Mouse (Mus musculus): ENCODE results near the gene Amz2. TPM values are rescaled to one million over a fixed set of nuclear protein-coding genes. Genes with fewer than 3 reads are reported as not detected.

The Amz2 gene
- total and polyA plus RNA-seq, 3 experiments: 50.2 to 57.5 (median 52.4) TPM

- WGBS: 70% methylated on average over 7 of the region's 7 CpGs
- H3K9ac ChIP-seq (ENCODE audit: low read depth, low read length): no peak overlapping the region
- TF ChIP-seq POLR2A (IDR thresholded peaks at IDR 0.05; ENCODE audit: insufficient read depth, low read depth, low read length) (no peak), CTCF (IDR thresholded peaks at IDR 0.05) (peak; percentile 59), EP300 (IDR thresholded peaks at IDR 0.05; ENCODE audit: insufficient read depth, low read depth, low read length) (no peak)
These were observed 18.9 kb downstream of the Amz2 start for GRCm38 (mm10) chr11:109444600-109444999.

GRCm38 (mm10) chr11:109445438-109446035, 19.8 kb downstream of the Amz2 start:
- no peaks in the 10 kb centered on the region for H3K36me3 ChIP-seq (ENCODE audit: control insufficient read depth, insufficient read depth, low read length)
- H3K27ac ChIP-seq: no peak overlapping the region
- H3K4me3 ChIP-seq: no peak overlapping the region
- H3K79me2 ChIP-seq (replicated peaks; ENCODE audit: control insufficient read depth, insufficient read depth, low read length): peaks cover 1% of the 10 kb centered on the region; the same call in 1 of the 2 replicates
- intact Hi-C loops (cut with DNase I): loop anchor here (1.0 to 5.0 kb wide), 4 partner anchors 47 to 415 kb away; no protein-coding TSS in a partner anchor
- no peak overlapping the region for H3K9ac ChIP-seq (ENCODE audit: low read depth, low read length)
- DNase-seq: no peak
- 40% methylated on average over 13 of the region's 13 CpGs for WGBS
- H3K27me3 ChIP-seq (ENCODE audit: control insufficient read depth, insufficient read depth, low read length): no peaks in the 10 kb centered on the region
- TF ChIP-seq CTCF (IDR thresholded peaks at IDR 0.05) (peak; percentile 88), EP300 (IDR thresholded peaks at IDR 0.05; ENCODE audit: insufficient read depth, low read depth, low read length) (no peak)
- peaks cover under 1% of the 10 kb centered on the region; the same call in 1 of the 2 replicates for H3K4me1 ChIP-seq (ENCODE audit: control insufficient read depth, insufficient read depth, low read length)

More at GRCm38 (mm10) chr11:109444600-109444999, 18.9 kb downstream of the Amz2 start:
- Histone ChIP-seq H3K27me3 (ENCODE audit: control insufficient read depth, insufficient read depth, low read length) (no peaks in the 10 kb centered on the region), H3K27ac (no peak overlapping the region), H3K36me3 (ENCODE audit: control insufficient read depth, insufficient read depth, low read length) (no peaks in the 10 kb centered on the region), H3K4me3 (no peak overlapping the region), H3K4me1 (ENCODE audit: control insufficient read depth, insufficient read depth, low read length) (peaks cover 1% of the 10 kb centered on the region; the same call in 1 of the 2 replicates), H3K79me2 (replicated peaks; ENCODE audit: control insufficient read depth, insufficient read depth, low read length) (peaks cover 1% of the 10 kb centered on the region; the same call in 1 of the 2 replicates)
- DNase-seq: no peak
- intact Hi-C loops (cut with DNase I): loop anchor here (2.0 kb wide), 1 partner anchor 416 kb away; no protein-coding TSS in a partner anchor

GRCm38 (mm10) chr11:109451169-109451568, 25.4 kb downstream of the Amz2 start:
- H3K27me3 ChIP-seq (ENCODE audit: control insufficient read depth, insufficient read depth, low read length): no peaks in the 10 kb centered on the region
- H3K4me1 ChIP-seq (ENCODE audit: control insufficient read depth, insufficient read depth, low read length): no peaks in the 10 kb centered on the region
- WGBS: 85% methylated on average over 11 of the region's 11 CpGs
- no peak overlapping the region for H3K27ac ChIP-seq
- TF ChIP-seq CTCF (IDR thresholded peaks at IDR 0.05): no peak
- no peak for TF ChIP-seq EP300 (IDR thresholded peaks at IDR 0.05; ENCODE audit: insufficient read depth, low read depth, low read length)
- no peak for TF ChIP-seq POLR2A (IDR thresholded peaks at IDR 0.05; ENCODE audit: insufficient read depth, low read depth, low read length)
- intact Hi-C loops (cut with DNase I): no loop called here
- no peak for DNase-seq
- H3K79me2 ChIP-seq (replicated peaks; ENCODE audit: control insufficient read depth, insufficient read depth, low read length): no peaks in the 10 kb centered on the region
- no peaks in the 10 kb centered on the region for H3K36me3 ChIP-seq (ENCODE audit: control insufficient read depth, insufficient read depth, low read length)
- no peak overlapping the region for H3K9ac ChIP-seq (ENCODE audit: low read depth, low read length)
- H3K4me3 ChIP-seq: no peak overlapping the region

- intact Hi-C loops (cut with DNase I): no loop called here
- no peak for DNase-seq
- TF ChIP-seq POLR2A (IDR thresholded peaks at IDR 0.05; ENCODE audit: insufficient read depth, low read depth, low read length) (no peak), EP300 (IDR thresholded peaks at IDR 0.05; ENCODE audit: insufficient read depth, low read depth, low read length) (no peak), CTCF (IDR thresholded peaks at IDR 0.05) (no peak)
- H3K9ac ChIP-seq (ENCODE audit: low read depth, low read length): no peak overlapping the region
- no peaks in the 10 kb centered on the region for H3K27me3 ChIP-seq (ENCODE audit: control insufficient read depth, insufficient read depth, low read length)
- H3K79me2 ChIP-seq (replicated peaks; ENCODE audit: control insufficient read depth, insufficient read depth, low read length): no peaks in the 10 kb centered on the region
- H3K4me1 ChIP-seq (ENCODE audit: control insufficient read depth, insufficient read depth, low read length): no peaks in the 10 kb centered on the region; the same call in 1 of the 2 replicates
- H3K27ac ChIP-seq: no peak overlapping the region
- no peak overlapping the region for H3K4me3 ChIP-seq
- 92% methylated on average over 5 of the region's 5 CpGs for WGBS
- H3K36me3 ChIP-seq (ENCODE audit: control insufficient read depth, insufficient read depth, low read length): no peaks in the 10 kb centered on the region
These were observed 30.5 kb downstream of the Amz2 start for GRCm38 (mm10) chr11:109456261-109456660.

DNA sequence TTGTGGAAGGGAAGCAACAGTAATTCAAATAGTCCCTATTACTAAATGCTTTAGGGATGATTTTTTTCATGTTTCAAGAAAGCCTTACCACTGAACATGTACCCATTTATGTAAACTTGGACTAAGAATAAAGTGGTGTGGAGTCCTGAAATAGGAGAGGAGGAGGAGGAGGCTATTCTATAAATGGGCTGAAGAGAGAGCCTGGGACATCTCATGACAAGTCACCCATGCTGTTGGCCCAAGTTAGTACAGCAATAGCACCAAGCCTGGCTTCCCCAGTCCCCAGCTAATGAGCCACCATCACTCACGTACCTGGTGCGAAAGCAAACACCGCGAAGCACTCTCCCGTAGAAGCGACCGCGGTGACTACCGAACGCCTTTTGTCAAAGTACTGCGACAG, 32.4 kb downstream of the Amz2 start:
- Histone ChIP-seq H3K79me2 (replicated peaks; ENCODE audit: control insufficient read depth, insufficient read depth, low read length) (no peaks in the 10 kb centered on the region), H3K4me1 (ENCODE audit: control insufficient read depth, insufficient read depth, low read length) (no peaks in the 10 kb centered on the region; the same call in 1 of the 2 replicates), H3K4me3 (no peak overlapping the region), H3K27me3 (ENCODE audit: control insufficient read depth, insufficient read depth, low read length) (no peaks in the 10 kb centered on the region), H3K36me3 (ENCODE audit: control insufficient read depth, insufficient read depth, low read length) (no peaks in the 10 kb centered on the region), H3K9ac (ENCODE audit: low read depth, low read length) (no peak overlapping the region), H3K27ac (no peak overlapping the region)
- DNase-seq: no peak
- intact Hi-C loops (cut with DNase I): no loop called here
- over 99% methylated on average over 11 of the region's 11 CpGs for WGBS
- TF ChIP-seq POLR2A (IDR thresholded peaks at IDR 0.05; ENCODE audit: insufficient read depth, low read depth, low read length) (no peak), EP300 (IDR thresholded peaks at IDR 0.05; ENCODE audit: insufficient read depth, low read depth, low read length) (no peak), CTCF (IDR thresholded peaks at IDR 0.05) (no peak)

- no peaks in the 10 kb centered on the region for H3K36me3 ChIP-seq (ENCODE audit: control insufficient read depth, insufficient read depth, low read length)
- intact Hi-C loops (cut with DNase I): no loop called here
- H3K27ac ChIP-seq: no peak overlapping the region; the same call in 1 of the 2 replicates
- DNase-seq: no peak
- 11% methylated on average over 5 of the region's 5 CpGs for WGBS
- H3K79me2 ChIP-seq (replicated peaks; ENCODE audit: control insufficient read depth, insufficient read depth, low read length): no peaks in the 10 kb centered on the region
- H3K9ac ChIP-seq (ENCODE audit: low read depth, low read length): no peak overlapping the region
- H3K4me3 ChIP-seq: no peak overlapping the region
- TF ChIP-seq CTCF (IDR thresholded peaks at IDR 0.05): no peak
- no peak for TF ChIP-seq EP300 (IDR thresholded peaks at IDR 0.05; ENCODE audit: insufficient read depth, low read depth, low read length)
- TF ChIP-seq POLR2A (IDR thresholded peaks at IDR 0.05; ENCODE audit: insufficient read depth, low read depth, low read length): no peak
- H3K4me1 ChIP-seq (ENCODE audit: control insufficient read depth, insufficient read depth, low read length): no peaks in the 10 kb centered on the region; the same call in 1 of the 2 replicates
- no peaks in the 10 kb centered on the region for H3K27me3 ChIP-seq (ENCODE audit: control insufficient read depth, insufficient read depth, low read length)
These were observed 34.8 kb downstream of the Amz2 start for GRCm38 (mm10) chr11:109460586-109460985.

Data from heart, adult 2 months (tissue).